Mouse (Mus musculus) layer of hippocampus, adult 8-10 months (tissue): ENCODE data around the gene Med25. TPM values are rescaled to one million over a fixed set of nuclear protein-coding genes. Genes with fewer than 3 reads are reported as not detected.
A peak's percentile ranks its signal among the peaks of the same experiment; 100 is the strongest.

Source experiments
- DNase-seq, 2 experiments: peaks; one replicate each; pipeline ENCODE4 v3.0.0; 2022; ENCODE audit warnings: low spot score in 2 of 2
- microRNA-seq, 2 experiments: library from miRNA; unstranded; fragments of <30 nt; microRNA quantifications; one replicate each; pipeline ENCODE4 v1.2.0; 2022
- total RNA-seq, 4 experiments: library from RNA; stranded (reverse); gene quantifications; 2 replicates each; pipeline ENCODE4 v1.2.4; 2022

Gene Med25
- total RNA-seq, 4 experiments from 2014 or later = 89.6 to 111 (median 107) TPM

DNA sequence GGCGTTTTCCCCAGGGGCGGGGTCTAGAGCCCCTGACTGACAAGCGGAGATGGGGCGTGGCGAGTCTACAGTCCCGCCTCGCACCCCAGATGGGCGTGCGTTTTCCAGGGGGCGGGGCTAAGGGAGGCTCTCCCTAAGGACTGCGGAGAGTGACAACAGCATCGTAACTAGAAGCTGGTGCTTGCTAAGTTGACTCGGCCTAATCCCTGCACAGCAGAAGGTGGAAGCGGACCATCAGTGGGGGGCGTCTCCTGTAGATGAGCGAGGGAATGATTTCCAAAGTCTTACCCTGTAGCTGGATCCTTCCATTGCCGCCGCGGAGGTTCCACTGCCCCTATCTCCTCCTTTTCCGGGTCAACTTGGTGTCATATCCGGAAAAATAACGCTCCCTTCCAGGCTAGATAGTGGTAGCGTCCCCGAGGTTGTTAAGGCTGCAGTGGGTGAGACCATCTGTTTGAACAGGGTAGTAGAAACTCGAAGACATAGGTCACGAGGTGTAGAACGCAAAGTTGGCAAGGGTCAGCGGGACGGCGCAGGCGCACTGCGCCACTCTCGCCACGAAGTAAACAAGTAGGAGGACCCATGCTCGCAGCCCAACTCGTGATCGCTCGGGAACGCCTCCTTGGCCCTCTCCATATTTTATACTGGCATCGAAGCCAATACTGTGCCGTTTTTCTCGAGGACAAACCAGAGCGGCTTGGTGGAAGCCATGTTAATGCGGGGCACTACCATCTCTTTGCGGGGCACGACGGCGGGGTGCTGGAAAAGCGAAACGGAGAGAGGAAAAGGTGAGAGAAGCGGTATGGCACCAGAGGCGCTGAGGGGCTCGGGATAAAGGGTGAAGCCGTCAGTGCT is 43.7 kb downstream of the Med25 start, which contains the start of the genes Akt1s1 and Tbc1d17:
Gene Akt1s1 (plus strand): TSS at position 431 of the 855 bp plus-strand sequence.
Gene Tbc1d17 (minus strand): TSS at position 519 of the 855 bp plus-strand sequence.
- peak; percentile 100 for DNase-seq

DNA sequence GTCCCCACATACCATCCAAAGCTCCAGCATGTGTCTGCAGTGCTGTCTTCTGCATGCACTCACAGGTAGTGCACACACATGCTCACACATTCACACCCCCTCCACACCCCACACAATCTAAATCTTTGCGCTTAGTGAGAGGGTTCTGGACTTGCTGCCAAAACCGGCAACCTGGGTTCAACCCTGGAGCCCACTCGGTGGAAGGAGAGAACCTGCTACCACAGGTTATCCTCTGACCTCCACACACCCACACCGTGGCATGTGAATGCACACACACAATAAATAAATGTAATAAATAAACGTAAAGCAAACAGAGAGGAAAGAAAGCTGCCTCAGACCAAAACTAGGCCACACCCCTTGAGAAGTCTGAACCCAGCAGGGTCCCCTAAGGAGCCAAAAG is 44.7 kb downstream of the Med25 start:
- no peak for DNase-seq

GRCm38 (mm10) chr7:44846804-44847203 is 45.7 kb downstream of the Med25 start:
- DNase-seq = no peak

DNA sequence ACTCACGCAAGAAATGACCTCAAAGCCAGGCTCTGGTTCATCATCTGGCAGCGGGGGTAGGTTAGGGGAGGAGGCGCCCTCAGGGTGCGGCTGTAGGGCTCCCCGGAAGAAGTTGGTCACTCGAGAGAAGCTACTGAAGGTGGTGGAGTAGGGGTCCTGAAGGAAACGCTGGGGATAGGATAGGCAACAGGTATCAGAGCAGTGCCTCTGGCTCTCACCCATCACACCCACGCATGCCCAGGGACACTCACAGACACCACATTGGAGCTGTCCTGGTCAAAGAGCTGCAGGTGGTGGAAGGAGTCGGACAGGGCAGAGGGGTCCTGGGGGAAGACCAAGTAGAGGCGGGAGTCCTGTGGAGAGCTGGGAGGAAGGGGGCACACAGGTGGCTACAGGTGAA is 47.5 kb downstream of the Med25 start:
- no peak for DNase-seq

DNA sequence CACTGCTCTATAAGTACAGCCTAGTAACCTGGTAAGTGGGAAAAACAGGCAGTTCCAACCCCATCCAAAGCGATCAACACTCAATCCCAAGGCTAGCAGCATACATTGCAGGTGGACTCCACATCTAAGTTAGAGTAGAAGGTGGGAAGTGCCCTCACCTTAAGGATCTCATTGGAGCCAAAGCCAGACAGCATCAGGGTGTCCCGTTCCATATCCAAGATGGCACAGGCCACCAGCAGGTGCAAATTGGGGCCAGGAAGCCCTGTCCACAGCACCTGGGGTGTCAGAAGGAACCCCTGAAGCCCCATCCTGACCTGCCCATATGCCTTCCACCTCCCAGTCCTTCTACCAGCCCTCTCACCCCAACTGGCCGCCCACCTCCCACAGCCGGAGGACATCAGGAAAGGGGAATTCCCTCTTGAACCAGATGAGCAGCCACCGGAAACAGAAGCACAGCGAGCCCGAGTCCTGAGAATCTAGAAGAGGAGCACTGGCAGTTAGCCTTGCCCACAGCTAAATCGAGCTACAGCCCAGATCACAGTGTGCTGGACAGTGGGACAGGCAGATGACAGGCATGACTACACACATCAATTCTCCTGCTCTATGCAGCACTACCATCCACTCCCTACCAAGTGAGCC is 50.6 kb downstream of the Med25 start:
- no peak for DNase-seq

GRCm38 (mm10) chr7:44840426-44840825 is 52.1 kb downstream of the Med25 start:
- DNase-seq = no peak

GRCm38 (mm10) chr7:44839491-44840191 is 52.9 kb downstream of the Med25 start:
- no peak for DNase-seq

GRCm38 (mm10) chr7:44839171-44839490 is 53.4 kb downstream of the Med25 start:
- DNase-seq = no peak

DNA sequence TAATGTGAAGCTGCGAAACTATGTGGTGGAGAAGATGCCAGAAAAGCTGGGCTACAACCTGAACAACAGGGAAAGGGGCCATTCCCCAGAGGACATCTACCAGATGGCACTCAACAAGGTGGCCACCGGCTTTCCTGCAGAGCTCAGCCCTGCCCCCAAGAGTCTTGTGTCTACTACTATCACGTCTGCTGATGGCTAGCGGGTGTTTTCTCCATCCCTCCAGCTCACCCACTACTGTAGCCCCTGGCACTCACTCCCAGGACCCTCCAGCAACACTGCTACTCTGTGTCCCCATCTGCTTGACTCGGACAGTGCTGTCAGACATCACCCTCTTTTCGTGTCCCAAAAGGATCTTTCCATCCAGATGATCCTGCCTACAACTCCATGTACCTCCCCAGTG is 54.4 kb downstream of the Med25 start:
- DNase-seq = no peak

GRCm38 (mm10) chr7:44836423-44837053 is 56.0 kb downstream of the Med25 start:
- no peak for DNase-seq

DNA sequence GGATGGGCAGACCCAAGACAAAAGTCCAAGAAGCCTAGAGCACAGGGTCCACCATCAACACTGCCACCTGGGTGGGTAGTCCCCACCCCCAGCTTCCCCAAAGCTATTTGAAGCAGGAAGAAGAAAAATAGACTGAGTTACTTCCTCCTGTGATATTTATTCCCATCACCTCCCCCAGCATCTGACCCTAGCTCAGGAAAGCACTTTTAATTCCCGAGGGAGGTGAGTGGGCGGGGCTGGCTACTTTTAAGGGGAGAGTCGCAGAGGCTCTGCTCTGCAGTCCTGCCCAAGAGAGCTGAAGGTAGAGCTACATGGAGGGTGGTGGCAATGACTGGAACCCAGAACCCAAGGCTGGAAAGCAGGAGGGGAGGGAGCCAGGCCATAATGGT is 56.5 kb downstream of the Med25 start:
- no peak for DNase-seq

DNA sequence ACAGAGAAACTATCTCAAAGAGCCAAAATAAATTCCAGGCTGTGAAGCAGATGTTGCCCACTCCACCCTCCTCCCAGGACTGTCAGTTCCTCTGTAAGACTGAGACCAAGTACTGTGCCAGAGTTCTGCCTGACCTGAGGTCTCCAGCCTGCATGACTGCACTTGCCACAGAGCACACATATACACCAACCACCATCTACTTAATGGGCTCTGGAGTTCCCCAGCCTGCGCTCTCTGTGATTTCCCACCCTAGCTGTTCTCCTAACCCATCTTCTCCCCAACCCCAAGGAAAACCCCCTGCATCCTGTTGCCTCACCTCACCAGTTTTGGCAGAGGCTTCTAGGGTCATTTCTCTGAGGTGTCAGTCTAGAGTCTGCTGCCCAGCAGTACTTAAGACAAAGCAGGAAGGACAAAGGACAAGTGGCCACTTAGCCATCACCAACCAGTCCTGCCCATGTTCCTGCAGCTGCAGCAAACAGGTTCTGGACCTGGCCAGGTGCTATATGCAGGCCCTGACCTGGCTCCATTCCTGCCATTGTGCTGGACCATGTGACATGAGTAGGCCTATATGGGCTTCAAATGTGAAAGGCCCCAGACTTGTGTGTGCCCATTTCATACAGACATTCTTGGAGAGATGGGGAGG is 57.0 kb downstream of the Med25 start:
- DNase-seq = no peak

DNA sequence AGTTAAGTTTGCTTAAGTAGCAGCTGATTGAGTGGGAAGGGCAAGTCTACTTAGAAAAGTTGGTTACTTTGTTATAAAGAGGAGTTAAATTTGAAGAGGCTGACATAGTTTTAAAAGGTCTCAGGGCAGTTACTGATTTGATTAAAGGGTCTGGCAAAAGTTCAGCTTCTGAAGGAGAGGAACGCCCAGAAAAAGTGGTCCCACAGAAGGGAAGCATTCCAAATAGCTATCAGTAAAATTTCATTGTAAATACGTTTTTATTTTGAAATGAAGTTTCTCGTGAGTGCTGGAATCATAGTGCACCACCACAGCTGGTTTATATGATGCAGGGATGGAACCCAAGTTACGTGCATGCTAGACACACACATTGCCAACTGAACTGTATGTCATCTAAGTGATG is 59.7 kb downstream of the Med25 start:
- no peak for DNase-seq

- no peak for DNase-seq
Measured at GRCm38 (mm10) chr7:44828706-44829105, 63.8 kb downstream of the Med25 start.

DNA sequence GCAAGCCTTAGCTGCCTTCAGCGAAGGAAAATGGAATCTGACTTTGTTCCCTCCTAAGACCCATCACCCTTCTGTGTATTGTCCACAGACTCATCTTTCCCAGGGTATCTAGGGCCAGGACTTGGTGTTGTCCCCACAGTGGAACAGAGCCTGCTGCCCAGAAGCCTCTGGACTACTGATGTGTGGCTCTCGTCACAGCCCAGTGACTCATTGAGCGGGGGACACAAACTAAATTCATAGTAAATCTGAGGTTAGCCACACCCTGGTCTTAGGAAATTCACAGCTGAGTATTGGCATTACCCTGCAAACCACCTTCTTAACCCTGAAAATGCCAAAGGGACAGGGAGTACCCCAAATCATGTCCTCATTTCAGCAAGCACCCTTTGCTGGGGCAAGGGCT is 65.7 kb downstream of the Med25 start:
- DNase-seq = no peak

Small RNAs within 50 kb of the gene (microRNA-seq; reads per million reads assigned to microRNA genes)
- 0 reads per million in 2 experiments for gene Mir707

Other genes starting within 250 kb of the Med25 start
- gene Myh14, start 221.9 kb downstream of the Med25 start, total RNA-seq = 10 to 100 TPM; 26.6 to 36.6 (median 32.8) TPM
- not detected for gene Izumo2, start 184.0 kb downstream of the Med25 start, total RNA-seq
- gene Vrk3, start 144.3 kb downstream of the Med25 start, total RNA-seq = 10 to 100 TPM; 27.7 to 34.6 (median 33.7) TPM
- under 1 TPM; 0.31 to 0.70 (median 0.60) TPM for gene Zfp473, start 141.7 kb downstream of the Med25 start, total RNA-seq
- gene Nup62, start 76.6 kb downstream of the Med25 start, total RNA-seq = 10 to 100 TPM; 27.7 to 32.5 (median 30.2) TPM
- gene Il4i1, start 76.3 kb downstream of the Med25 start, total RNA-seq = 10 to 100 TPM in 2 of 4 experiments, 1 to 10 TPM in 2; 2.7 to 12.2 (median 7.8) TPM
- gene Atf5, start 76.1 kb downstream of the Med25 start, total RNA-seq = 10 to 100 TPM; 23.3 to 36.1 (median 26.1) TPM
- gene Akt1s1, start 43.7 kb downstream of the Med25 start, total RNA-seq = 10 to 100 TPM; 66.3 to 72.6 (median 71.0) TPM
- 10 to 100 TPM; 71.9 to 92.1 (median 73.8) TPM for gene Tbc1d17, start 43.6 kb downstream of the Med25 start, total RNA-seq
- 10 to 100 TPM; 29.8 to 37.7 (median 32.4) TPM for gene Pnkp, start 35.6 kb downstream of the Med25 start, total RNA-seq
- gene Ptov1, start 22.9 kb downstream of the Med25 start, total RNA-seq = 100 to 1,000 TPM; 310 to 354 (median 329) TPM
- 10 to 100 TPM; 22.9 to 30.0 (median 26.7) TPM for gene Fuz, start 3.4 kb upstream of the Med25 start, total RNA-seq
- gene Ap2a1, start 36.8 kb upstream of the Med25 start, total RNA-seq = 100 to 1,000 TPM; 274 to 323 (median 303) TPM
- under 1 TPM; 0.37 to 0.85 (median 0.67) TPM for gene Tsks, start 50.5 kb upstream of the Med25 start, total RNA-seq
- 100 to 1,000 TPM; 123 to 144 (median 137) TPM for gene Cpt1c, start 82.1 kb upstream of the Med25 start, total RNA-seq
- 100 to 1,000 TPM; 167 to 173 (median 172) TPM for gene Prmt1, start 93.9 kb upstream of the Med25 start, total RNA-seq
- gene Irf3, start 104.9 kb upstream of the Med25 start, total RNA-seq = 10 to 100 TPM; 42.1 to 52.0 (median 45.0) TPM
- 1 to 10 TPM; 2.3 to 6.1 (median 4.3) TPM for gene Bcl2l12, start 106.0 kb upstream of the Med25 start, total RNA-seq
- gene Scaf1, start 123.7 kb upstream of the Med25 start, total RNA-seq = 100 to 1,000 TPM; 163 to 173 (median 167) TPM
- gene Rras, start 125.2 kb upstream of the Med25 start, total RNA-seq = 10 to 100 TPM; 13.7 to 16.8 (median 15.2) TPM
- 10 to 100 TPM; 72.9 to 75.3 (median 73.6) TPM for gene Prr12, start 160.2 kb upstream of the Med25 start, total RNA-seq
- gene Nosip, start 169.7 kb upstream of the Med25 start, total RNA-seq = 10 to 100 TPM; 42.2 to 53.5 (median 49.8) TPM
- gene Prrg2, start 170.0 kb upstream of the Med25 start, total RNA-seq = 1 to 10 TPM; 6.5 to 7.6 (median 6.9) TPM
- gene Rcn3, start 199.5 kb upstream of the Med25 start, total RNA-seq = 10 to 100 TPM in 3 of 4 experiments, 1 to 10 TPM in 1; 9.9 to 13.9 (median 10.6) TPM
- gene Fcgrt, start 211.1 kb upstream of the Med25 start, total RNA-seq = 10 to 100 TPM; 16.8 to 23.4 (median 20.1) TPM
- 100 to 1,000 TPM; 439 to 619 (median 513) TPM for gene Rps11, start 231.7 kb upstream of the Med25 start, total RNA-seq
- gene Rpl13a, start 236.0 kb upstream of the Med25 start, total RNA-seq = 1,000 to 10,000 TPM in 1 of 4 experiments, 100 to 1,000 TPM in 3; 731 to 1,022 (median 859) TPM
- not detected for gene Gm45713, start 243.5 kb upstream of the Med25 start, total RNA-seq
- 10 to 100 TPM; 10.0 to 12.0 (median 10.4) TPM for gene Flt3l, start 243.7 kb upstream of the Med25 start, total RNA-seq